Mouse (Mus musculus): Measurements from ENCODE around the gene Gm10447. TPM values are rescaled to one million over a fixed set of nuclear protein-coding genes. Genes with fewer than 3 reads are reported as not detected.

Gene Gm10447
- polyA plus RNA-seq, 1 experiment from 2014 or later, result 0.23 TPM

- no peak for ATAC-seq
- Histone ChIP-seq H3K9ac (ENCODE audit: low read depth, low read length) (no peak overlapping the region), H3K4me2 (replicated peaks; ENCODE audit: low read depth) (no peak overlapping the region), H3K27ac (ENCODE audit: low read depth, low read length) (no peak overlapping the region), H3K27me3 (replicated peaks; ENCODE audit: control insufficient read depth, insufficient read depth, low read length) (no peaks in the 10 kb centered on the region), H3K4me1 (replicated peaks; ENCODE audit: control insufficient read depth, insufficient read depth, low read length) (no peaks in the 10 kb centered on the region), H3K36me3 (ENCODE audit: control insufficient read depth, insufficient read depth) (no peaks in the 10 kb centered on the region), H3K9me3 (ENCODE audit: control insufficient read depth) (no peaks in the 10 kb centered on the region), H3K4me3 (ENCODE audit: low read depth, low read length) (no peak overlapping the region)
- 79% methylated on average over 6 of the region's 6 CpGs for WGBS
- TF ChIP-seq CTCF (IDR thresholded peaks at IDR 0.05; ENCODE audit: low read depth), result no peak
Observed at GRCm38 (mm10) chr11:53496946-53497345, 40.0 kb upstream of the Gm10447 start.

- no peak overlapping the region for H3K4me2 ChIP-seq (replicated peaks; ENCODE audit: low read depth)
- no peaks in the 10 kb centered on the region for H3K4me1 ChIP-seq (replicated peaks; ENCODE audit: control insufficient read depth, insufficient read depth, low read length)
- WGBS, result 66% methylated on average over 6 of the region's 6 CpGs
- H3K27me3 ChIP-seq (replicated peaks; ENCODE audit: control insufficient read depth, insufficient read depth, low read length), result no peaks in the 10 kb centered on the region
- H3K36me3 ChIP-seq (ENCODE audit: control insufficient read depth, insufficient read depth), result no peaks in the 10 kb centered on the region
- H3K9ac ChIP-seq (ENCODE audit: low read depth, low read length), result no peak overlapping the region
- H3K9me3 ChIP-seq (ENCODE audit: control insufficient read depth), result no peaks in the 10 kb centered on the region
- TF ChIP-seq CTCF (IDR thresholded peaks at IDR 0.05; ENCODE audit: low read depth), result no peak
- H3K27ac ChIP-seq (ENCODE audit: low read depth, low read length), result no peak overlapping the region
- no peak for ATAC-seq
- H3K4me3 ChIP-seq (ENCODE audit: low read depth, low read length), result no peak overlapping the region
Observed at GRCm38 (mm10) chr11:53495417-53495816, 38.5 kb upstream of the Gm10447 start.

- no peak for TF ChIP-seq CTCF (IDR thresholded peaks at IDR 0.05; ENCODE audit: low read depth)
- no peak for ATAC-seq
- H3K4me2 ChIP-seq (replicated peaks; ENCODE audit: low read depth), result no peak overlapping the region
- H3K27ac ChIP-seq (ENCODE audit: low read depth, low read length), result no peak overlapping the region
- no peak overlapping the region for H3K9ac ChIP-seq (ENCODE audit: low read depth, low read length)
- H3K36me3 ChIP-seq (ENCODE audit: control insufficient read depth, insufficient read depth), result no peaks in the 10 kb centered on the region
- no peaks in the 10 kb centered on the region for H3K4me1 ChIP-seq (replicated peaks; ENCODE audit: control insufficient read depth, insufficient read depth, low read length)
- 22% methylated on average over 3 of the region's 3 CpGs for WGBS
- no peaks in the 10 kb centered on the region for H3K27me3 ChIP-seq (replicated peaks; ENCODE audit: control insufficient read depth, insufficient read depth, low read length)
- H3K4me3 ChIP-seq (ENCODE audit: low read depth, low read length), result no peak overlapping the region
- no peaks in the 10 kb centered on the region for H3K9me3 ChIP-seq (ENCODE audit: control insufficient read depth)
Observed at GRCm38 (mm10) chr11:53493243-53493955, 36.5 kb upstream of the Gm10447 start.

- ATAC-seq, result 0 out of 2 replicates have a peak, but pooled peaks have one; percentile 33
- H3K9me3 ChIP-seq (ENCODE audit: control insufficient read depth), result no peaks in the 10 kb centered on the region
- no peak overlapping the region for H3K4me3 ChIP-seq (ENCODE audit: low read depth, low read length)
- H3K4me1 ChIP-seq (replicated peaks; ENCODE audit: control insufficient read depth, insufficient read depth, low read length), result no peaks in the 10 kb centered on the region
- no peaks in the 10 kb centered on the region for H3K27me3 ChIP-seq (replicated peaks; ENCODE audit: control insufficient read depth, insufficient read depth, low read length)
- no peak overlapping the region for H3K9ac ChIP-seq (ENCODE audit: low read depth, low read length)
- 32% methylated on average over 8 of the region's 8 CpGs for WGBS
- H3K36me3 ChIP-seq (ENCODE audit: control insufficient read depth, insufficient read depth), result no peaks in the 10 kb centered on the region
- no peak for TF ChIP-seq CTCF (IDR thresholded peaks at IDR 0.05; ENCODE audit: low read depth)
- no peak overlapping the region for H3K27ac ChIP-seq (ENCODE audit: low read depth, low read length)
- no peak overlapping the region for H3K4me2 ChIP-seq (replicated peaks; ENCODE audit: low read depth)
Observed at GRCm38 (mm10) chr11:53491954-53492401, 35.1 kb upstream of the Gm10447 start.

GRCm38 (mm10) chr11:53489421-53489820 lies 32.5 kb upstream of the Gm10447 start:
- ATAC-seq, result no peak
- Histone ChIP-seq H3K9me3 (ENCODE audit: control insufficient read depth) (no peaks in the 10 kb centered on the region), H3K36me3 (ENCODE audit: control insufficient read depth, insufficient read depth) (no peaks in the 10 kb centered on the region), H3K27me3 (replicated peaks; ENCODE audit: control insufficient read depth, insufficient read depth, low read length) (no peaks in the 10 kb centered on the region), H3K9ac (ENCODE audit: low read depth, low read length) (no peak overlapping the region), H3K4me3 (ENCODE audit: low read depth, low read length) (no peak overlapping the region), H3K4me2 (replicated peaks; ENCODE audit: low read depth) (no peak overlapping the region), H3K27ac (ENCODE audit: low read depth, low read length) (no peak overlapping the region), H3K4me1 (replicated peaks; ENCODE audit: control insufficient read depth, insufficient read depth, low read length) (no peaks in the 10 kb centered on the region)
- no peak for TF ChIP-seq CTCF (IDR thresholded peaks at IDR 0.05; ENCODE audit: low read depth)
- 79% methylated on average over 9 of the region's 9 CpGs for WGBS

GRCm38 (mm10) chr11:53489007-53489406 lies 32.1 kb upstream of the Gm10447 start:
- Histone ChIP-seq H3K9me3 (ENCODE audit: control insufficient read depth) (no peaks in the 10 kb centered on the region), H3K36me3 (ENCODE audit: control insufficient read depth, insufficient read depth) (no peaks in the 10 kb centered on the region), H3K4me3 (ENCODE audit: low read depth, low read length) (no peak overlapping the region), H3K4me2 (replicated peaks; ENCODE audit: low read depth) (no peak overlapping the region), H3K9ac (ENCODE audit: low read depth, low read length) (no peak overlapping the region), H3K27me3 (replicated peaks; ENCODE audit: control insufficient read depth, insufficient read depth, low read length) (no peaks in the 10 kb centered on the region), H3K27ac (ENCODE audit: low read depth, low read length) (no peak overlapping the region), H3K4me1 (replicated peaks; ENCODE audit: control insufficient read depth, insufficient read depth, low read length) (no peaks in the 10 kb centered on the region)
- no peak for ATAC-seq
- over 99% methylated on average over 5 of the region's 5 CpGs for WGBS
- peak; percentile 27 for TF ChIP-seq CTCF (IDR thresholded peaks at IDR 0.05; ENCODE audit: low read depth)
